Mouse (Mus musculus): ENCODE measurements around the gene Thada.

Thada gene

GRCm38 (mm10) chr17:84157743-84158460, 308.1 kb downstream of the Thada start:
- DNase-seq, result peak in 1 of 2 experiments; percentile 0

GRCm38 (mm10) chr17:84156748-84157742, 309.0 kb downstream of the Thada start:
- peak in 1 of 2 experiments; percentile 2 for DNase-seq

- peak in 1 of 2 experiments; percentile 1 for DNase-seq
These were observed 309.8 kb downstream of the Thada start for GRCm38 (mm10) chr17:84156227-84156573.

GRCm38 (mm10) chr17:84155516-84156226, 310.3 kb downstream of the Thada start:
- peak in 1 of 2 experiments; percentile 1 for DNase-seq

GRCm38 (mm10) chr17:84155029-84155338, 311.0 kb downstream of the Thada start:
- peak in 1 of 2 experiments; percentile 0 for DNase-seq

GRCm38 (mm10) chr17:84154302-84155028, 311.5 kb downstream of the Thada start:
- peak in 1 of 2 experiments; percentile 0 for DNase-seq

GRCm38 (mm10) chr17:84152976-84153786, 312.8 kb downstream of the Thada start:
- DNase-seq, result peak in 1 of 2 experiments; percentile 1

GRCm38 (mm10) chr17:84152206-84152975, 313.6 kb downstream of the Thada start:
- DNase-seq, result peak in 1 of 2 experiments; percentile 1

- peak in 1 of 2 experiments; percentile 1 for DNase-seq
These were observed 314.7 kb downstream of the Thada start for GRCm38 (mm10) chr17:84151306-84151705.

- DNase-seq, result no peak
These were observed 315.7 kb downstream of the Thada start for GRCm38 (mm10) chr17:84150291-84150690.

- DNase-seq, result peak in 1 of 2 experiments; percentile 5
These were observed 316.4 kb downstream of the Thada start for GRCm38 (mm10) chr17:84149566-84149965.

- DNase-seq, result peak; percentile 63 to 67
These were observed 317.2 kb downstream of the Thada start for GRCm38 (mm10) chr17:84148499-84149484.

- DNase-seq, result no peak
These were observed 318.6 kb downstream of the Thada start for GRCm38 (mm10) chr17:84147183-84148108.

- no peak for DNase-seq
These were observed 319.4 kb downstream of the Thada start for GRCm38 (mm10) chr17:84146458-84147182.

GRCm38 (mm10) chr17:84145826-84146287, 320.1 kb downstream of the Thada start:
- no peak for DNase-seq

- DNase-seq, result no peak
These were observed 321.0 kb downstream of the Thada start for GRCm38 (mm10) chr17:84144762-84145599.

Measured in cerebellum, postnatal 36 days (tissue).